ENCODE assay signal across 10 mouse cellular contexts in genomic region chr4:21689492-21689941, GRCm38 (mm10). TPM values are rescaled to one million over a fixed set of nuclear protein-coding genes. Genes with fewer than 3 reads are reported as not detected.
DNase-seq lines count a peak whose midpoint lies in the region; ATAC-seq lines count a peak whose summit lies in the region.
"Had no signal": no experiment of that assay in that cellular context is flagged by ENCODE, and none has a peak within 500 bp of the region (broad histone marks: within the 10 kb centered on the region; RNA-seq: fewer than 3 reads in every experiment).

No protein-coding gene starts in this region.

- H3K36me3 ChIP-seq in intestine, embryonic 14.5 days (ENCODE audit: control insufficient read depth, insufficient read depth, low read length) = no peaks in the 10 kb centered on the region
- H3K36me3 ChIP-seq in intestine, embryonic 15.5 days = no peaks in the 10 kb centered on the region
- H3K36me3 ChIP-seq in embryonic facial prominence, embryonic 14.5 days (ENCODE audit: control insufficient read depth, insufficient read depth, low read length) = no peaks in the 10 kb centered on the region
- no peaks in the 10 kb centered on the region for H3K36me3 ChIP-seq in intestine, embryonic 16.5 days (ENCODE audit: control insufficient read depth, insufficient read depth, low read length)
- no peaks in the 10 kb centered on the region for H3K36me3 ChIP-seq in neural tube, embryonic 15.5 days

- no peak for ATAC-seq in intestine, embryonic 14.5 days (replicated peaks; ENCODE audit: low FRiP score, low TSS enrichment, low read depth)
- no peak for ATAC-seq in intestine, embryonic 15.5 days
- ATAC-seq in embryonic facial prominence, embryonic 14.5 days (ENCODE audit: low read depth) = no peak
- ATAC-seq in intestine, embryonic 16.5 days = no peak
- no peak for ATAC-seq in neural tube, embryonic 15.5 days (ENCODE audit: low FRiP score)

- H3K9me3 ChIP-seq in intestine, embryonic 14.5 days (ENCODE audit: control insufficient read depth, low read length) = no peaks in the 10 kb centered on the region
- H3K9me3 ChIP-seq in intestine, embryonic 15.5 days = no peaks in the 10 kb centered on the region
- H3K9me3 ChIP-seq in embryonic facial prominence, embryonic 14.5 days (ENCODE audit: control insufficient read depth, low read length) = no peaks in the 10 kb centered on the region
- H3K9me3 ChIP-seq in intestine, embryonic 16.5 days (ENCODE audit: control insufficient read depth, low read length) = no peaks in the 10 kb centered on the region
- H3K9me3 ChIP-seq in neural tube, embryonic 15.5 days (replicated peaks) = 0 out of 2 replicates have a peak, but pooled peaks cover 4% of the 10 kb centered on the region

- no peak overlapping the region for H3K4me3 ChIP-seq in intestine, embryonic 14.5 days (ENCODE audit: low read depth, low read length)
- H3K4me3 ChIP-seq in intestine, embryonic 15.5 days (replicated peaks) = no peak overlapping the region
- peak overlapping the region; percentile 49 for H3K4me3 ChIP-seq in embryonic facial prominence, embryonic 14.5 days (ENCODE audit: low read depth, low read length)
- peak overlapping the region; percentile 54; the same call in 1 of the 2 replicates for H3K4me3 ChIP-seq in intestine, embryonic 16.5 days (ENCODE audit: low read length)
- peak overlapping the region; percentile 46 for H3K4me3 ChIP-seq in neural tube, embryonic 15.5 days (replicated peaks)

- peaks cover 93% of the 10 kb centered on the region for H3K27me3 ChIP-seq in intestine, embryonic 14.5 days (replicated peaks; ENCODE audit: control insufficient read depth, insufficient read depth, low read length)
- peaks cover 82% of the 10 kb centered on the region for H3K27me3 ChIP-seq in intestine, embryonic 15.5 days (replicated peaks)
- H3K27me3 ChIP-seq in embryonic facial prominence, embryonic 14.5 days (replicated peaks; ENCODE audit: control insufficient read depth, insufficient read depth, low read length) = peaks cover 91% of the 10 kb centered on the region
- peaks cover 65% of the 10 kb centered on the region for H3K27me3 ChIP-seq in intestine, embryonic 16.5 days (replicated peaks; ENCODE audit: control insufficient read depth, insufficient read depth, low read length)
- peaks cover 75% of the 10 kb centered on the region for H3K27me3 ChIP-seq in neural tube, embryonic 15.5 days (replicated peaks)

- whole genome bisulfite sequencing in intestine, embryonic 14.5 days = 2% methylated on average over 18 of the region's 18 CpGs
- 2% methylated on average over 18 of the region's 18 CpGs for WGBS in intestine, embryonic 15.5 days
- under 1% methylated on average over 18 of the region's 18 CpGs for WGBS in embryonic facial prominence, embryonic 14.5 days
- 2% methylated on average over 18 of the region's 18 CpGs for WGBS in intestine, embryonic 16.5 days
- 2% methylated on average over 18 of the region's 18 CpGs for WGBS in neural tube, embryonic 15.5 days

- no peak overlapping the region for H3K27ac ChIP-seq in intestine, embryonic 14.5 days (ENCODE audit: low read depth)
- H3K27ac ChIP-seq in intestine, embryonic 15.5 days = no peak overlapping the region
- no peak overlapping the region for H3K27ac ChIP-seq in embryonic facial prominence, embryonic 14.5 days (replicated peaks; ENCODE audit: low read depth, low read length)
- H3K27ac ChIP-seq in intestine, embryonic 16.5 days (ENCODE audit: low read length) = no peak overlapping the region
- H3K27ac ChIP-seq in neural tube, embryonic 15.5 days (replicated peaks) = no peak overlapping the region
- H3K27ac ChIP-seq: liver, embryonic 14.5 days had no signal

- DNase-seq in intestine, embryonic 14.5 days (ENCODE audit: low spot score) = peak; percentile 69
- DNase-seq in embryonic facial prominence, embryonic 14.5 days (ENCODE audit: low spot score) = no peak
- no peak for DNase-seq in gastrocnemius, adult 8-10 months (ENCODE audit: low spot score in 2 of 2)
- no peak for DNase-seq in layer of hippocampus, postnatal 36 days
- DNase-seq in lung, adult 18-20 months = no peak

- 0 out of 2 replicates have a peak, but pooled peaks cover 6% of the 10 kb centered on the region for H3K4me1 ChIP-seq in intestine, embryonic 14.5 days (replicated peaks; ENCODE audit: control insufficient read depth, insufficient read depth, low read length)
- H3K4me1 ChIP-seq in intestine, embryonic 15.5 days (replicated peaks) = peaks cover 9% of the 10 kb centered on the region
- peaks cover 3% of the 10 kb centered on the region; the same call in 1 of the 2 replicates for H3K4me1 ChIP-seq in embryonic facial prominence, embryonic 14.5 days (ENCODE audit: control insufficient read depth, insufficient read depth, low read length)
- H3K4me1 ChIP-seq in intestine, embryonic 16.5 days (ENCODE audit: control insufficient read depth, insufficient read depth, low read length) = peaks cover 10% of the 10 kb centered on the region; the same call in 1 of the 2 replicates
- H3K4me1 ChIP-seq in neural tube, embryonic 15.5 days = peaks cover 23% of the 10 kb centered on the region

- no peak overlapping the region for H3K4me2 ChIP-seq in intestine, embryonic 14.5 days (ENCODE audit: low read length)
- no peak overlapping the region for H3K4me2 ChIP-seq in intestine, embryonic 15.5 days (replicated peaks)
- no peak overlapping the region for H3K4me2 ChIP-seq in embryonic facial prominence, embryonic 14.5 days (ENCODE audit: low read depth, low read length)
- no peak overlapping the region for H3K4me2 ChIP-seq in intestine, embryonic 16.5 days (ENCODE audit: low read depth, low read length)
- peak overlapping the region; percentile 89 for H3K4me2 ChIP-seq in neural tube, embryonic 15.5 days

- H3K9ac ChIP-seq in intestine, embryonic 14.5 days (ENCODE audit: low read length) = no peak overlapping the region
- no peak overlapping the region for H3K9ac ChIP-seq in intestine, embryonic 15.5 days
- no peak overlapping the region for H3K9ac ChIP-seq in embryonic facial prominence, embryonic 14.5 days (ENCODE audit: low read depth, low read length)
- H3K9ac ChIP-seq in intestine, embryonic 16.5 days (ENCODE audit: low read depth, low read length) = no peak overlapping the region
- H3K9ac ChIP-seq in neural tube, embryonic 15.5 days (replicated peaks) = no peak overlapping the region
- H3K9ac ChIP-seq: liver, embryonic 14.5 days had no signal

RNA-seq across cellular contexts. Expression of gene Prdm13, which starts 3.8 kb away (rescaled TPM):
- polyA plus RNA-seq in intestine, embryonic 14.5 days (2014; fragmentation: Nextera tagmentation; extraction: Ambion mirVana) = not detected in 2 replicates
- polyA plus RNA-seq in intestine, embryonic 15.5 days (2015; fragmentation: Nextera tagmentation; extraction: Ambion mirVana) = not detected in 2 replicates
- not detected in 2 replicates for polyA plus RNA-seq in embryonic facial prominence, embryonic 14.5 days (2014; fragmentation: Nextera tagmentation; extraction: Ambion mirVana)
- polyA plus RNA-seq in intestine, embryonic 16.5 days (2015; fragmentation: Nextera tagmentation; extraction: Ambion mirVana) = not detected in 2 replicates
- 0.18 and 0.24 TPM in 2 replicates for polyA plus RNA-seq in neural tube, embryonic 15.5 days (2015; fragmentation: Nextera tagmentation; extraction: Ambion mirVana)
- total RNA-seq in gastrocnemius, adult 8-10 months (2022) = not detected
- total RNA-seq in layer of hippocampus, postnatal 36 days (2021) = not detected
- polyA plus RNA-seq: liver, embryonic 14.5 days; stomach, embryonic 14.5 days had no signal

RNA-seq across cellular contexts. Expression of gene Ccnc, which starts 38.0 kb away (rescaled TPM):
- polyA plus RNA-seq in intestine, embryonic 14.5 days (2014; fragmentation: Nextera tagmentation; extraction: Ambion mirVana) = 36.9 and 40.6 TPM in 2 replicates
- 36.8 and 37.4 TPM in 2 replicates for polyA plus RNA-seq in intestine, embryonic 15.5 days (2015; fragmentation: Nextera tagmentation; extraction: Ambion mirVana)
- polyA plus RNA-seq in embryonic facial prominence, embryonic 14.5 days (2014; fragmentation: Nextera tagmentation; extraction: Ambion mirVana) = 42.1 and 42.7 TPM in 2 replicates
- 29.1 and 30.8 TPM in 2 replicates for polyA plus RNA-seq in intestine, embryonic 16.5 days (2015; fragmentation: Nextera tagmentation; extraction: Ambion mirVana)
- 65.6 and 67.1 TPM in 2 replicates for polyA plus RNA-seq in neural tube, embryonic 15.5 days (2015; fragmentation: Nextera tagmentation; extraction: Ambion mirVana)
- 10 to 100 TPM in 1 of 4 experiments, 1 to 10 TPM in 3; 8.6 to 11.8 (median 9.6) TPM for total RNA-seq in gastrocnemius, adult 8-10 months (2022)
- total RNA-seq in layer of hippocampus, postnatal 36 days (2021) = 10 to 100 TPM; 39.3 to 42.2 TPM

Comparison
In these comparisons a context has a peak if more than half of its experiments do, and no peak if none do; other contexts are left out.
1. H3K4me3 ChIP-seq: peak in embryonic facial prominence, embryonic 14.5 days (single experiment), intestine, embryonic 16.5 days (single experiment) and neural tube, embryonic 15.5 days (single experiment); none in intestine, embryonic 14.5 days (single experiment) and intestine, embryonic 15.5 days (single experiment).